Comparison of ENCODE assay signal across 17 mouse cellular contexts in the genomic region with DNA sequence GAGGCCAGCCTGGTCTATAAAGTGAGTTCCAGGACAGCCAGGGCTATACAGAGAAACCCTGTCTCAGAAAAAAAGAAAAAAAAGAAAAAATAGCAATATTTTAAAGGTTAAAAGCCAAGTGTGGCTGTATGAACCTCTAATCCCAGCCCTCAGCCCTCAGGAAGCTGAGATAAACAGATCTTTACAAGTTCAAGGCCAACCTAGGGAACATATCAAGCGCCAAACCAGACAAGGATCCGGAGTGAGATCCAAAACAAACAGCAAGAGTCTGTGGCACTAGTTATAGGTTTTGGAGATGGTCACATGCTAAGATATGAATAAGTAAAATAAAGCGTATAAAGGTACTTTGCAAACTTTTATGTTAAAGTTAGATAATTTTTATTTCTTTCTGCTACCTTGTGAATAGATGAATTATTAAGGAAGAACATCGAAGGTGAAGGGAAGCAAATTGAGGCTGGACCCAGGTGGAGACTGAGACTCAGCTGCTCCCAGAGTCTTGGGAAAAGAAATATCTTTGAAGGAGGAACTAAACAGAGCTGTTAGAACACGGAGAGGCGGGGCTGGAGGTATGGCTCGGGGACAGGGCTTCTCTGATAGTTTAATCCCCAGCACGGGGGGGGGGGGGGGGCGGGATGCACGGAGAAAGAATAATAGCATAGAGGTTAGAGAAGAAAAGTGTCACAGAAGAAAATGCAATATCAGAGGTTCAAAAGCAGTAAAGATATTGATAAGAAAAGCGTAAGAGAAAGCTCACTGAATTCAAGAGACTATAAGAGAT. TPM values are rescaled to one million over a fixed set of nuclear protein-coding genes. Genes with fewer than 3 reads are reported as not detected.
"Had no signal": no experiment of that assay in that cellular context is flagged by ENCODE, and none has a peak within 500 bp of the region (broad histone marks: within the 10 kb centered on the region; RNA-seq: fewer than 3 reads in every experiment).

No protein-coding gene starts in this region.

- H3K9me3 ChIP-seq: kidney, embryonic 15.5 days; midbrain, embryonic 15.5 days; neural tube, embryonic 12.5 days had no signal

- H3K27ac ChIP-seq: kidney, embryonic 15.5 days; midbrain, embryonic 15.5 days; neural tube, embryonic 12.5 days had no signal

- H3K4me3 ChIP-seq: kidney, embryonic 15.5 days; megakaryocyte, embryonic 14.5 days; midbrain, embryonic 15.5 days; neural tube, embryonic 12.5 days had no signal

- H3K36me3 ChIP-seq: kidney, embryonic 15.5 days; midbrain, embryonic 15.5 days; neural tube, embryonic 12.5 days had no signal

- H3K4me1 ChIP-seq: kidney, embryonic 15.5 days; midbrain, embryonic 15.5 days; neural tube, embryonic 12.5 days had no signal

- H3K9ac ChIP-seq: kidney, embryonic 15.5 days; lung, embryonic 14.5 days; midbrain, embryonic 15.5 days; neural tube, embryonic 12.5 days had no signal

- H3K4me2 ChIP-seq: kidney, embryonic 15.5 days; lung, embryonic 14.5 days; midbrain, embryonic 11.5 days; midbrain, embryonic 15.5 days; neural tube, embryonic 12.5 days had no signal

- H3K27me3 ChIP-seq: kidney, embryonic 15.5 days; midbrain, embryonic 15.5 days; neural tube, embryonic 12.5 days had no signal

- DNase-seq: kidney, postnatal 14 days; left cerebral cortex, postnatal 4 days; lung, embryonic 14.5 days; lung, postnatal 10 days; lung, postnatal 4 days; spleen, adult 18-20 months; thymus, adult 2 months; thymus, postnatal 25 days had no signal

- ATAC-seq: inflammation-experienced regulatory T-cells, adult 6 months; midbrain, embryonic 15.5 days had no signal

RNA-seq across cellular contexts. Expression of a gene that starts 7.6 kb away (rescaled TPM):
- polyA plus RNA-seq: inflammation-experienced regulatory T-cells, adult 6 months had no signal

RNA-seq across cellular contexts. Expression of a gene that starts 10.1 kb away (rescaled TPM):
- total RNA-seq: left cerebral cortex, postnatal 10 days; left cerebral cortex, postnatal 4 days; neutrophil, adult 5-6 weeks had no signal

RNA-seq across cellular contexts. Expression of a gene that starts 21.2 kb away (rescaled TPM):
- total RNA-seq: monocyte, adult 5-6 weeks; neutrophil, adult 5-6 weeks had no signal
- polyA plus RNA-seq: inflammation-experienced regulatory T-cells, adult 6 months had no signal
